Mouse (Mus musculus) lung, embryonic 15.5 days (tissue): Measurements from ENCODE around the gene Faap20. TPM values are rescaled to one million over a fixed set of nuclear protein-coding genes. Genes with fewer than 3 reads are reported as not detected.
A peak's percentile ranks its signal among the peaks of the same experiment; 100 is the strongest.

Experiments
- ATAC-seq: fragments of 200-750 bp; cut with Nextera tagmentation; 2 replicates; pipeline ENCODE4 v1.8.0; 2017; ENCODE audit warnings: moderate number of reproducible peaks, borderline replicate concordance; ENCODE audit not compliant: low FRiP score, low TSS enrichment; ENCODE audit errors: extremely low read depth
- H3K27ac ChIP-seq: fragments of 300-500 bp; sonication (generic); 2 replicates; pipeline ENCODE4 v1.5.1; 2015; ENCODE audit warnings: moderate library complexity, mild to moderate bottlenecking, inconsistent platforms
- H3K27me3 ChIP-seq: fragments of 300-500 bp; sonication (generic); 2 replicates; pipeline ENCODE4 v1.6.1; 2015; ENCODE audit warnings: inconsistent platforms
- H3K36me3 ChIP-seq: fragments of 300-500 bp; sonication (generic); 2 replicates; pipeline ENCODE4 v1.6.1; 2015; ENCODE audit warnings: inconsistent platforms
- H3K4me1 ChIP-seq: fragments of 300-500 bp; sonication (generic); 2 replicates; pipeline ENCODE4 v1.6.1; 2015; ENCODE audit warnings: inconsistent platforms
- H3K4me2 ChIP-seq: fragments of 300-500 bp; sonication (generic); 2 replicates; pipeline ENCODE4 v1.6.1; 2015; ENCODE audit warnings: inconsistent platforms, mild to moderate bottlenecking, moderate library complexity
- H3K4me3 ChIP-seq: fragments of 300-500 bp; sonication (generic); 2 replicates; pipeline ENCODE4 v1.5.1; 2015; ENCODE audit warnings: mild to moderate bottlenecking, inconsistent platforms
- H3K9ac ChIP-seq: fragments of 300-500 bp; sonication (generic); 2 replicates; pipeline ENCODE4 v1.6.1; 2015; ENCODE audit warnings: inconsistent platforms
- H3K9me3 ChIP-seq: fragments of 300-500 bp; sonication (generic); 2 replicates; pipeline ENCODE4 v1.6.1; 2016; ENCODE audit warnings: inconsistent platforms
- WGBS: fragments of 180-500 bp; shearing (Covaris S2); methylation state at CpG from one replicate; pipeline ENCODE4 v1.1.7; 2015; 5-methylcytosine and 5-hydroxymethylcytosine counted together
- polyA plus RNA-seq: library from polyadenylated mRNA; unstranded; fragments of >200 nt; fragmentation: Nextera tagmentation; extraction: Ambion mirVana; gene quantifications from 2 replicates; pipeline ENCODE4 v1.2.1, GENCODE M21; 2015

The Faap20 gene
- polyA plus RNA-seq, 1 experiment from 2014 or later, result 83.4 TPM

GRCm38 (mm10) chr4:155282231-155282630 is 32.6 kb downstream of the Faap20 start:
- H3K9ac ChIP-seq, result no peak overlapping the region

GRCm38 (mm10) chr4:155283001-155283503 is 33.5 kb downstream of the Faap20 start:
- Histone ChIP-seq H3K27me3 (no peaks in the 10 kb centered on the region), H3K9ac (no peak overlapping the region), H3K27ac (peak overlapping the region; percentile 78), H3K36me3 (no peaks in the 10 kb centered on the region), H3K9me3 (no peaks in the 10 kb centered on the region), H3K4me3 (no peak overlapping the region), H3K4me1 (peaks cover 53% of the 10 kb centered on the region), H3K4me2 (peak overlapping the region; percentile 34)
- ATAC-seq, result peak; percentile 75; the same call in 1 of the 2 replicates
- WGBS, result 15% methylated on average over 11 of the region's 11 CpGs

More at GRCm38 (mm10) chr4:155282231-155282630, 32.6 kb downstream of the Faap20 start:
- WGBS, result 26% methylated on average over 6 of the region's 6 CpGs
- H3K4me2 ChIP-seq, result no peak overlapping the region
- no peak for ATAC-seq
- H3K9me3 ChIP-seq, result no peaks in the 10 kb centered on the region
- no peaks in the 10 kb centered on the region for H3K27me3 ChIP-seq
- H3K4me3 ChIP-seq, result no peak overlapping the region
- H3K36me3 ChIP-seq, result no peaks in the 10 kb centered on the region
- H3K4me1 ChIP-seq, result peaks cover 53% of the 10 kb centered on the region
- H3K27ac ChIP-seq, result peak overlapping the region; percentile 78

GRCm38 (mm10) chr4:155283585-155283984 is 34.0 kb downstream of the Faap20 start:
- peaks cover 50% of the 10 kb centered on the region for H3K4me1 ChIP-seq
- no peak overlapping the region for H3K9ac ChIP-seq
- H3K9me3 ChIP-seq, result no peaks in the 10 kb centered on the region
- H3K27me3 ChIP-seq, result no peaks in the 10 kb centered on the region
- WGBS, result 42% methylated on average over 9 of the region's 9 CpGs
- H3K4me2 ChIP-seq, result peak overlapping the region; percentile 34; the same call in 1 of the 2 replicates
- H3K27ac ChIP-seq, result peak overlapping the region; percentile 78
- no peak overlapping the region for H3K4me3 ChIP-seq
- no peak; the same call in 1 of the 2 replicates for ATAC-seq
- H3K36me3 ChIP-seq, result no peaks in the 10 kb centered on the region

GRCm38 (mm10) chr4:155284521-155285379 is 35.1 kb downstream of the Faap20 start:
- H3K4me3 ChIP-seq, result no peak overlapping the region
- H3K27me3 ChIP-seq, result no peaks in the 10 kb centered on the region
- no peak overlapping the region for H3K4me2 ChIP-seq
- no peak overlapping the region for H3K27ac ChIP-seq
- no peaks in the 10 kb centered on the region for H3K36me3 ChIP-seq
- no peak for ATAC-seq
- H3K9ac ChIP-seq, result no peak overlapping the region
- H3K4me1 ChIP-seq, result peaks cover 44% of the 10 kb centered on the region
- no peaks in the 10 kb centered on the region for H3K9me3 ChIP-seq
- 73% methylated on average over 15 of the region's 15 CpGs for WGBS

- Histone ChIP-seq H3K9me3 (no peaks in the 10 kb centered on the region), H3K36me3 (no peaks in the 10 kb centered on the region), H3K27me3 (no peaks in the 10 kb centered on the region), H3K4me3 (no peak overlapping the region), H3K27ac (no peak overlapping the region), H3K4me1 (peaks cover 31% of the 10 kb centered on the region), H3K9ac (no peak overlapping the region), H3K4me2 (no peak overlapping the region)
- 89% methylated on average over 4 of the region's 4 CpGs for WGBS
- no peak for ATAC-seq
Measured at GRCm38 (mm10) chr4:155286090-155286489, 36.5 kb downstream of the Faap20 start.

- Histone ChIP-seq H3K4me1 (peaks cover 14% of the 10 kb centered on the region), H3K27me3 (no peaks in the 10 kb centered on the region), H3K27ac (no peak overlapping the region), H3K4me2 (no peak overlapping the region), H3K9ac (no peak overlapping the region), H3K9me3 (no peaks in the 10 kb centered on the region), H3K4me3 (no peak overlapping the region), H3K36me3 (no peaks in the 10 kb centered on the region)
- 83% methylated on average over 11 of the region's 11 CpGs for WGBS
- no peak for ATAC-seq
Measured at GRCm38 (mm10) chr4:155287713-155288112, 38.1 kb downstream of the Faap20 start.

GRCm38 (mm10) chr4:155288586-155288985 is 39.0 kb downstream of the Faap20 start:
- Histone ChIP-seq H3K9me3 (no peaks in the 10 kb centered on the region), H3K27me3 (no peaks in the 10 kb centered on the region), H3K36me3 (no peaks in the 10 kb centered on the region), H3K4me3 (no peak overlapping the region), H3K4me1 (peaks cover 6% of the 10 kb centered on the region), H3K9ac (no peak overlapping the region), H3K4me2 (no peak overlapping the region), H3K27ac (no peak overlapping the region)
- 74% methylated on average over 1 of the region's 1 CpGs for WGBS
- ATAC-seq, result no peak

- no peak overlapping the region for H3K4me2 ChIP-seq
- no peak overlapping the region for H3K4me3 ChIP-seq
- H3K4me1 ChIP-seq, result no peaks in the 10 kb centered on the region
- no peak overlapping the region for H3K27ac ChIP-seq
- H3K9ac ChIP-seq, result no peak overlapping the region
- H3K27me3 ChIP-seq, result no peaks in the 10 kb centered on the region
- ATAC-seq, result no peak
- no peaks in the 10 kb centered on the region for H3K9me3 ChIP-seq
- 93% methylated on average over 7 of the region's 7 CpGs for WGBS
- H3K36me3 ChIP-seq, result no peaks in the 10 kb centered on the region
Measured at GRCm38 (mm10) chr4:155290045-155290444, 40.4 kb downstream of the Faap20 start.

GRCm38 (mm10) chr4:155292863-155293262 is 43.3 kb downstream of the Faap20 start:
- Histone ChIP-seq H3K4me1 (no peaks in the 10 kb centered on the region), H3K4me3 (no peak overlapping the region), H3K27ac (no peak overlapping the region), H3K9me3 (no peaks in the 10 kb centered on the region), H3K9ac (no peak overlapping the region), H3K27me3 (no peaks in the 10 kb centered on the region), H3K4me2 (no peak overlapping the region), H3K36me3 (no peaks in the 10 kb centered on the region)
- WGBS, result 83% methylated on average over 10 of the region's 10 CpGs
- no peak for ATAC-seq

- 82% methylated on average over 14 of the region's 14 CpGs for WGBS
Measured at GRCm38 (mm10) chr4:155294381-155294780, 44.8 kb downstream of the Faap20 start.

GRCm38 (mm10) chr4:155295026-155295590 is 45.5 kb downstream of the Faap20 start:
- Histone ChIP-seq H3K4me1 (no peaks in the 10 kb centered on the region), H3K27me3 (no peaks in the 10 kb centered on the region), H3K9ac (no peak overlapping the region), H3K36me3 (no peaks in the 10 kb centered on the region), H3K27ac (no peak overlapping the region), H3K9me3 (no peaks in the 10 kb centered on the region), H3K4me2 (no peak overlapping the region), H3K4me3 (no peak overlapping the region)
- 72% methylated on average over 10 of the region's 10 CpGs for WGBS
- ATAC-seq, result no peak

More at GRCm38 (mm10) chr4:155294381-155294780, 44.8 kb downstream of the Faap20 start:
- Histone ChIP-seq H3K4me1 (no peaks in the 10 kb centered on the region), H3K27me3 (no peaks in the 10 kb centered on the region), H3K9me3 (no peaks in the 10 kb centered on the region), H3K27ac (no peak overlapping the region), H3K4me2 (no peak overlapping the region), H3K36me3 (no peaks in the 10 kb centered on the region), H3K4me3 (no peak overlapping the region), H3K9ac (no peak overlapping the region)
- no peak for ATAC-seq

- no peak overlapping the region for H3K27ac ChIP-seq
- H3K4me1 ChIP-seq, result no peaks in the 10 kb centered on the region
- H3K9me3 ChIP-seq, result no peaks in the 10 kb centered on the region
- H3K36me3 ChIP-seq, result no peaks in the 10 kb centered on the region
- no peak for ATAC-seq
- H3K4me3 ChIP-seq, result no peak overlapping the region
- H3K9ac ChIP-seq, result no peak overlapping the region
- no peaks in the 10 kb centered on the region for H3K27me3 ChIP-seq
- H3K4me2 ChIP-seq, result no peak overlapping the region
- 57% methylated on average over 4 of the region's 4 CpGs for WGBS
Measured at GRCm38 (mm10) chr4:155295996-155296395, 46.4 kb downstream of the Faap20 start.
